Mouse (Mus musculus) 416B (cell line): Measurements from ENCODE around the gene Sh3bp5l.

ENCODE experiments used
- DNase-seq: peaks from one replicate; pipeline ENCODE4 v3.0.0; 2011; ENCODE audit warnings: low read depth

Sh3bp5l gene

GRCm38 (mm10) chr11:58378763-58379278 is 48.3 kb downstream of the Sh3bp5l start, which contains the start of gene Lypd8:
TSS of gene Lypd8 (plus strand) at chr11:58379043.
- no peak for DNase-seq

DNA sequence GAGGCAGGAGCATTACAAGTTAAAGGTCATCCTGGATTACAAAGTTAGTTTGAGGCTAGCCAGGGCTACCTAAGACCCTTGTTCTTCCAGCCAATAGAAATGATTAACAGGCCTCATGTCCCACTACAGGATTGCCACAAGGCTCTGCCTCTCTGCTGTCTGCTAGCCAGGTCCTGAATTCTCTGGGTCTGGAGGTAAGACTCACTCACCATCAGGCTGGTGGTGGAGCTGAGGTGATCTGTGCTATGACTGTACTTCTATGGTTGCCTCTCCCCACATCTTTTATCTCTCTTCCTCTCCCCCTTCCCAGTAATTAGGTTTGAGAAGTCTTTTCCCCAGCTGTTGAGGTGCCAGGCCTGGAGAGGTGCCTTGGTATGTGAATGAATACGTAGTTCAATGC is 49.0 kb downstream of the Sh3bp5l start:
- no peak for DNase-seq

DNA sequence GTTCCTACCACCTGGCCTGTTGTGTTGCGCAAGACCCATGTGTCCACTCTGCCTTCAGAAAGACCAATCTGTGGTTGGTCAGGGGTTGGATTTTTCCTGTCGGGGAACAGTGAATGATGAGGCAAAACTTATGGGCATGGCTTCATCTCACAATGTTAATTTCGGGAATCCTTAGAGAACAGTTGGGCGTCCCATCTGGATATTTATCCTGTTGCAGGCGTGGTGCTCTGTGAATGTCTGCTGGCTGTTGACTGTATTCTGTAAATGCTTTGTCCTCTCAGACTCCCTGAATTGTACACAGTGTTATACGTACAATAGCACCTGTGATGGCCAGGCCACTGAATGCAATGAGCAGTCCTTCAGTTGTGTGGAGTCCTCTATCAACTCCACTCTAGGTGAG is 51.9 kb downstream of the Sh3bp5l start:
- DNase-seq, result no peak
